Mouse (Mus musculus): ENCODE measurements at regions not wholly inside any gene's neighbourhood (a gene's known extent, or its start where the extent isn't known, plus 50 kb on each side); places are given as distances from the start of the nearest gene placed in this dataset.

GRCm38 (mm10) chr1:195312426-195312825, 135.9 kb upstream of the Cr2 start:
- Histone ChIP-seq H3K4me1 (ENCODE audit: control insufficient read depth, insufficient read depth, low read length) (no peaks in the 10 kb centered on the region), H3K27ac (ENCODE audit: insufficient read depth, low read length) (no peak overlapping the region), H3K4me3 (ENCODE audit: insufficient read depth, low read length) (no peak overlapping the region)
- TF ChIP-seq CTCF (IDR thresholded peaks at IDR 0.05; ENCODE audit: extremely low read depth, insufficient read depth, low read length), result no peak
- TF ChIP-seq POLR2A (IDR thresholded peaks at IDR 0.05; ENCODE audit: extremely low read depth, insufficient read depth, low read length), result no peak

GRCm38 (mm10) chr1:195285076-195285475, 108.6 kb upstream of the Cr2 start:
- Histone ChIP-seq H3K4me3 (ENCODE audit: insufficient read depth, low read length) (no peak overlapping the region), H3K4me1 (ENCODE audit: control insufficient read depth, insufficient read depth, low read length) (no peaks in the 10 kb centered on the region), H3K27ac (ENCODE audit: insufficient read depth, low read length) (no peak overlapping the region)
- TF ChIP-seq CTCF (IDR thresholded peaks at IDR 0.05; ENCODE audit: extremely low read depth, insufficient read depth, low read length), result no peak
- no peak for TF ChIP-seq POLR2A (IDR thresholded peaks at IDR 0.05; ENCODE audit: extremely low read depth, insufficient read depth, low read length)

GRCm38 (mm10) chr1:195241496-195241895, 65.0 kb upstream of the Cr2 start:
- TF ChIP-seq POLR2A (IDR thresholded peaks at IDR 0.05; ENCODE audit: extremely low read depth, insufficient read depth, low read length) (no peak), CTCF (IDR thresholded peaks at IDR 0.05; ENCODE audit: extremely low read depth, insufficient read depth, low read length) (no peak)
- H3K4me3 ChIP-seq (ENCODE audit: insufficient read depth, low read length), result no peak overlapping the region
- H3K27ac ChIP-seq (ENCODE audit: insufficient read depth, low read length), result no peak overlapping the region
- H3K4me1 ChIP-seq (ENCODE audit: control insufficient read depth, insufficient read depth, low read length), result no peaks in the 10 kb centered on the region

GRCm38 (mm10) chr1:195232658-195233057, 56.1 kb upstream of the Cr2 start:
- Histone ChIP-seq H3K4me1 (ENCODE audit: control insufficient read depth, insufficient read depth, low read length) (no peaks in the 10 kb centered on the region), H3K4me3 (ENCODE audit: insufficient read depth, low read length) (no peak overlapping the region), H3K27ac (ENCODE audit: insufficient read depth, low read length) (no peak overlapping the region)
- TF ChIP-seq POLR2A (IDR thresholded peaks at IDR 0.05; ENCODE audit: extremely low read depth, insufficient read depth, low read length), result no peak
- TF ChIP-seq CTCF (IDR thresholded peaks at IDR 0.05; ENCODE audit: extremely low read depth, insufficient read depth, low read length), result peak; percentile 34; the same call in 1 of the 2 replicates

- H3K4me3 ChIP-seq (ENCODE audit: insufficient read depth, low read length), result no peak overlapping the region
- H3K4me1 ChIP-seq (ENCODE audit: control insufficient read depth, insufficient read depth, low read length), result no peaks in the 10 kb centered on the region
- no peak for TF ChIP-seq POLR2A (IDR thresholded peaks at IDR 0.05; ENCODE audit: extremely low read depth, insufficient read depth, low read length)
- no peak for TF ChIP-seq CTCF (IDR thresholded peaks at IDR 0.05; ENCODE audit: extremely low read depth, insufficient read depth, low read length)
- no peak overlapping the region for H3K27ac ChIP-seq (ENCODE audit: insufficient read depth, low read length)
Measured at GRCm38 (mm10) chr1:195227007-195227406, 50.5 kb upstream of the Cr2 start.
